Mouse (Mus musculus): ENCODE results near the gene Ipo7. TPM values are rescaled to one million over a fixed set of nuclear protein-coding genes. Genes with fewer than 3 reads are reported as not detected.
"Not testable (repeated sequence)": the region's sequence is repeated elsewhere in the genome, so short reads cannot be mapped to it uniquely, and the experiment has no call there.

Ipo7 gene
- 21.9 and 22.5 TPM in 2 replicates for polyA plus RNA-seq (2014; fragmentation: Nextera tagmentation; extraction: Ambion mirVana)

- peak within 1 kb of the TSS; percentile 88 for H3K4me2 ChIP-seq (replicated peaks; ENCODE audit: low read depth, low read length)
- no peaks in the 10 kb centered on the region for H3K36me3 ChIP-seq (ENCODE audit: control insufficient read depth, insufficient read depth, low read length)
- H3K9me3 ChIP-seq (ENCODE audit: control insufficient read depth, low read length): no peaks in the 10 kb centered on the region
- peak within 1 kb of the TSS; percentile 93 for H3K27ac ChIP-seq (ENCODE audit: low read depth, low read length)
- H3K4me3 ChIP-seq (ENCODE audit: low read length): peak within 1 kb of the TSS; percentile 100
- peak; percentile 97 for ATAC-seq (ENCODE audit: low FRiP score, low TSS enrichment)
- under 1% methylated on average over 48 of the region's 48 CpGs for WGBS
- no peaks in the 10 kb centered on the region for H3K27me3 ChIP-seq (ENCODE audit: control insufficient read depth, insufficient read depth, low read length)
- H3K9ac ChIP-seq (ENCODE audit: low read depth, low read length): peak within 1 kb of the TSS; percentile 99
- H3K4me1 ChIP-seq (ENCODE audit: control insufficient read depth, insufficient read depth, low read length): peaks cover 5% of the 10 kb centered on the region; the same call in 1 of the 2 replicates
Measured at GRCm38 (mm10) chr7:110018117-110018630, at the start of gene Ipo7. Ipo7 (plus strand) TSS chr7:110018274.

DNA sequence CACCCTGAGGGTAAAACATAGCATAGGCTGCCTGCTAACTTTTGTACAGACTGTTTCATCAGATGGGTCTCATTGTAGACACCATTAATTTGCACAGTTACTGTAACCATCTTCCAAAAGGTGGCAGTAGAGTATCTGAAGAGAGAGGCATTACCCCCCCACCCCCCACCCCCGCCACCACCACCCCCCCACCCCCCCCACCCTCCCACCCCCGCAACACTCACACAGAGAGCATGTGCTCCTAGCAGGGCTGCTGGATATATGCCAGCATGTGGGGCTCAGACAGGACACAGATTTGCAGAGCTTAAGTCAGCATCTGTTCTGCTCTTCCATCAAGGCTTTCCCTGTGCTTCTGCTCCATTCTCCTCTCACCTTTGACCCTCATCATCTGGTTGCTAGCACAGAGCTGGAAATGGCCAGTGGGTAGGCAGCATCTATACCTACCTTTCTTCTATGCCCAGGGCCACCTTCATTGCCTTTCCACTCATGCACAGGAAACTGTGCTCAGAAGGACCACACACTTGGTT lies 49.1 kb upstream of the Ipo7 start:
- H3K4me2 ChIP-seq (replicated peaks; ENCODE audit: low read depth, low read length): no peak overlapping the region; the same call in 1 of the 2 replicates
- H3K27ac ChIP-seq (ENCODE audit: low read depth, low read length): no peak overlapping the region
- H3K9me3 ChIP-seq (ENCODE audit: control insufficient read depth, low read length): no peaks in the 10 kb centered on the region
- peaks cover 8% of the 10 kb centered on the region; the same call in 1 of the 2 replicates for H3K36me3 ChIP-seq (ENCODE audit: control insufficient read depth, insufficient read depth, low read length)
- 0 out of 2 replicates have a peak, but pooled peaks cover 2% of the 10 kb centered on the region for H3K4me1 ChIP-seq (ENCODE audit: control insufficient read depth, insufficient read depth, low read length)
- H3K9ac ChIP-seq (ENCODE audit: low read depth, low read length): no peak overlapping the region
- WGBS: 12% methylated on average over 2 of the region's 2 CpGs
- H3K27me3 ChIP-seq (ENCODE audit: control insufficient read depth, insufficient read depth, low read length): no peaks in the 10 kb centered on the region
- no peak overlapping the region for H3K4me3 ChIP-seq (ENCODE audit: low read length)
- ATAC-seq (ENCODE audit: low FRiP score, low TSS enrichment): peak; percentile 75

DNA sequence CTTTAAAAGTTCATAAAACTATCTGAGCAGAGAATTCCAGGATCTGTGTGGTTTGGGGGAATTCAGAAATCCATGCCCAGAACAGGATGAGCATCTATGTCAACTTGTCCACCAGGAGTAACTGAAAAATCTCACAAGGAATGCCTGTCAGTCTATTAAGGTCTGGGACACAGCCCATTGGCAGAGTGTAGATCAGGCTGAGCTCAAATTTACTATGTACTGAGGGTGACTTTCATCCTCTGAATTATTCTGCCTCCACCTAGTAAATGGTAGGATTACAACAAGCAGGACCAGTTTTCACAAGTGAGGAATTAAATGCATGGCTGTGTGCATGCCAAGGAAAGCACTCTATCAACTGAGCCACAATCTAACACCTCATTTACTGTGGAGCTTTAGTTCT lies 48.5 kb upstream of the Ipo7 start:
- ATAC-seq (ENCODE audit: low FRiP score, low TSS enrichment): no peak
- H3K27ac ChIP-seq (ENCODE audit: low read depth, low read length): no peak overlapping the region

DNA sequence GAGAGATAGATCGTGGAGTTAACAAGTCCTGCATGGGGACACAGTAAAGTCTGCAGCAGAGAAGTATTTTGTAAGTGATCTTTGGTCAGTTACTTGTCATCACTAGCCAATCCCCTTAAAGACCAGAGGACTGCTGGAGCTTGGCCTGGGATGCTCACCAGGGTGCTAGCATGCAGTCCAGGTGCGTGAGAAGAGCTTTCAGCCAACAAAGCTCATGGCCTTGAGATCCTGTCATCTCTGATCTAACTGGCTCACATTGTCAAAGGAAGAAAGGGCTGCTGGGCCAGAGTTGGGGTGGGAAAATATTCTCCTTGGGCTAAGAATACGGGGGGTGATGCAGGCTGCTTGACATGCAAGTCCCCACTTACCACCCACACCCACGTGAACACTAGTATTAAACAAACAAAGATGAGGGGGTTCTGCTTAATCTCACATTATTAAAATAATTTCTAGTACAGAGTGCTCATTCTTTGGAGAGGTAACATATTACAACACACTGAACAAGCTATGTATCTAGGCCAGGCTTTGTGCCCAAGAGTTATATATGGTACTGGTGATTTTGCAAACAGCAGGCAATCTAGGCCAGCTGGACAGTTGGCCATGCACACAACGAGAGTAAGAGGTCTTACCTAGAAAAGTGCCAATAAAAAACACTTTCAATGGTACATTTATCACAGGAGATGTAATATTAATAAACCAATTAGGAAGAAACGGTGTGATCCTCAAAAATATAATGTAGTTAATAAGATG lies 41.9 kb upstream of the Ipo7 start:
- Histone ChIP-seq H3K27me3 (ENCODE audit: control insufficient read depth, insufficient read depth, low read length) (no peaks in the 10 kb centered on the region), H3K27ac (ENCODE audit: low read depth, low read length) (no peak overlapping the region), H3K4me1 (ENCODE audit: control insufficient read depth, insufficient read depth, low read length) (no peaks in the 10 kb centered on the region), H3K36me3 (ENCODE audit: control insufficient read depth, insufficient read depth, low read length) (peaks cover 55% of the 10 kb centered on the region; the same call in 1 of the 2 replicates), H3K9ac (ENCODE audit: low read depth, low read length) (no peak overlapping the region), H3K4me3 (ENCODE audit: low read length) (no peak overlapping the region), H3K9me3 (ENCODE audit: control insufficient read depth, low read length) (no peaks in the 10 kb centered on the region), H3K4me2 (replicated peaks; ENCODE audit: low read depth, low read length) (no peak overlapping the region)
- no peak for ATAC-seq (ENCODE audit: low FRiP score, low TSS enrichment)
- WGBS: 95% methylated on average over 6 of the region's 6 CpGs

More for the DNA sequence above, 48.5 kb upstream of the Ipo7 start:
- Histone ChIP-seq H3K4me3 (ENCODE audit: low read length) (no peak overlapping the region), H3K9ac (ENCODE audit: low read depth, low read length) (no peak overlapping the region), H3K4me2 (replicated peaks; ENCODE audit: low read depth, low read length) (no peak overlapping the region), H3K27me3 (ENCODE audit: control insufficient read depth, insufficient read depth, low read length) (no peaks in the 10 kb centered on the region), H3K4me1 (ENCODE audit: control insufficient read depth, insufficient read depth, low read length) (0 out of 2 replicates have a peak, but pooled peaks cover 2% of the 10 kb centered on the region), H3K9me3 (ENCODE audit: control insufficient read depth, low read length) (no peaks in the 10 kb centered on the region), H3K36me3 (ENCODE audit: control insufficient read depth, insufficient read depth, low read length) (peaks cover 8% of the 10 kb centered on the region; the same call in 1 of the 2 replicates)

- H3K9ac ChIP-seq (ENCODE audit: low read depth, low read length); H3K27ac ChIP-seq (ENCODE audit: low read depth, low read length); H3K27me3 ChIP-seq (ENCODE audit: control insufficient read depth, insufficient read depth, low read length); H3K4me3 ChIP-seq (ENCODE audit: low read length); H3K4me1 ChIP-seq (ENCODE audit: control insufficient read depth, insufficient read depth, low read length); H3K9me3 ChIP-seq (ENCODE audit: control insufficient read depth, low read length); H3K4me2 ChIP-seq (replicated peaks; ENCODE audit: low read depth, low read length); ATAC-seq (ENCODE audit: low FRiP score, low TSS enrichment): not testable (repeated sequence)
- H3K36me3 ChIP-seq (ENCODE audit: control insufficient read depth, insufficient read depth, low read length): peaks cover 62% of the 10 kb centered on the region; the same call in 1 of the 2 replicates
- WGBS: 75% methylated on average over 5 of the region's 5 CpGs
Measured at GRCm38 (mm10) chr7:109977131-109977530, 40.9 kb upstream of the Ipo7 start.

DNA sequence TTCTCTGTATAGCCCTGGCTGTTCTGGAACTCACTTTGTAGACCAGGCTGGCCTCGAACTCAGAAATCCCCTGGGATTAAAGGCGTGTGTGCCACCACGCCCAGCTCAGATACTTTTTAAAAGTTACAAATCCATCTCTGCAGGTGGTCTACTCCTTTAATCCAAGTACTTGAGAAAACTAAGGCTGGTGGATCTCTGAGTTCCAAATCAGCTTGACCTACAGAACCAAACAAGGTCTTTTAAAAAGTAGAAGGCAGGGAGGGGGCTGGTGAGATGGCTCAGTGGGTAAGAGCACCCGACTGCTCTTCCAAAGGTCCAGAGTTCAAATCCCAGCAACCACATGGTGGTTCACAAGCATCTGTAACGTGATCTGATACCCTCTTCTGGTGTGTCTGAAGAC lies 33.5 kb upstream of the Ipo7 start:
- not testable (repeated sequence) for H3K4me3 ChIP-seq (ENCODE audit: low read length)
- WGBS: 80% methylated on average over 5 of the region's 5 CpGs

GRCm38 (mm10) chr7:109985661-109986132 lies 32.4 kb upstream of the Ipo7 start:
- WGBS: under 1% methylated on average over 27 of the region's 27 CpGs
- H3K27me3 ChIP-seq (ENCODE audit: control insufficient read depth, insufficient read depth, low read length): no peaks in the 10 kb centered on the region
- ATAC-seq (ENCODE audit: low FRiP score, low TSS enrichment): no peak; the same call in 1 of the 2 replicates
- peak overlapping the region; percentile 78 for H3K9ac ChIP-seq (ENCODE audit: low read depth, low read length)
- no peaks in the 10 kb centered on the region for H3K4me1 ChIP-seq (ENCODE audit: control insufficient read depth, insufficient read depth, low read length)
- peak overlapping the region; percentile 67 for H3K4me3 ChIP-seq (ENCODE audit: low read length)
- H3K4me2 ChIP-seq (replicated peaks; ENCODE audit: low read depth, low read length): peak overlapping the region; percentile 67
- no peaks in the 10 kb centered on the region for H3K9me3 ChIP-seq (ENCODE audit: control insufficient read depth, low read length)
- H3K36me3 ChIP-seq (ENCODE audit: control insufficient read depth, insufficient read depth, low read length): peaks cover 20% of the 10 kb centered on the region; the same call in 1 of the 2 replicates
- H3K27ac ChIP-seq (ENCODE audit: low read depth, low read length): 0 out of 2 replicates have a peak overlapping the region, but pooled peaks have one; percentile 30

More for the DNA sequence above, 33.5 kb upstream of the Ipo7 start:
- Histone ChIP-seq H3K36me3 (ENCODE audit: control insufficient read depth, insufficient read depth, low read length) (peaks cover 26% of the 10 kb centered on the region; the same call in 1 of the 2 replicates), H3K9ac (ENCODE audit: low read depth, low read length) (peak overlapping the region; percentile 18; the same call in 1 of the 2 replicates)
- H3K27me3 ChIP-seq (ENCODE audit: control insufficient read depth, insufficient read depth, low read length); H3K27ac ChIP-seq (ENCODE audit: low read depth, low read length); H3K9me3 ChIP-seq (ENCODE audit: control insufficient read depth, low read length); ATAC-seq (ENCODE audit: low FRiP score, low TSS enrichment); H3K4me1 ChIP-seq (ENCODE audit: control insufficient read depth, insufficient read depth, low read length); H3K4me2 ChIP-seq (replicated peaks; ENCODE audit: low read depth, low read length): not testable (repeated sequence)

- H3K9me3 ChIP-seq (ENCODE audit: control insufficient read depth, low read length): no peaks in the 10 kb centered on the region
- H3K4me3 ChIP-seq (ENCODE audit: low read length): peak overlapping the region; percentile 67
- H3K27ac ChIP-seq (ENCODE audit: low read depth, low read length): 0 out of 2 replicates have a peak overlapping the region, but pooled peaks have one; percentile 57
- ATAC-seq (ENCODE audit: low FRiP score, low TSS enrichment): peak; percentile 99
- no peaks in the 10 kb centered on the region for H3K27me3 ChIP-seq (ENCODE audit: control insufficient read depth, insufficient read depth, low read length)
- no peaks in the 10 kb centered on the region for H3K4me1 ChIP-seq (ENCODE audit: control insufficient read depth, insufficient read depth, low read length)
- peak overlapping the region; percentile 78 for H3K9ac ChIP-seq (ENCODE audit: low read depth, low read length)
- H3K36me3 ChIP-seq (ENCODE audit: control insufficient read depth, insufficient read depth, low read length): peaks cover 19% of the 10 kb centered on the region; the same call in 1 of the 2 replicates
- WGBS: under 1% methylated on average over 43 of the region's 43 CpGs
- H3K4me2 ChIP-seq (replicated peaks; ENCODE audit: low read depth, low read length): peak overlapping the region; percentile 67
Measured at GRCm38 (mm10) chr7:109986133-109986669, 31.9 kb upstream of the Ipo7 start.

Data from kidney, embryonic 14.5 days (tissue).